13 mouse cellular contexts compared by ENCODE assay signal in the genomic region with DNA sequence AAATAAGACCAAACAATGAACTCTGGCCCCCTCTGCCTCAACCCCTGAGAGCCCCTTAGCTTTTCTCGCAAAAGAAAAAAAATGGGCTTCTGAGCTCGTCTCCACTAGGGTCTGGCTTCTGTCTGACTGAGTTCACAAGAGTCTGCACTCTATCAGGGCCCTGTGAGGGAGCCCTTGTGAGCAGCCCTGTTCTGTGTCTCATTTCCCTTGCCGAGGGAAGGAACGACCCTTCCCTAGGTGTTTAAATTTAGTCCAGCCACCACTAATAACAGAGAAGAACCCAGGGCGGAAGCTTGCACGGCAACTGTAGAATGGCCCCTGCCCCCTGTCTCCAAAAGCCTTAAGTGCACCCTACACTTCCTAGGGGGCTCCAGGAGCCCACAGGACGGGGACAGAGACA.
DNase-seq lines count a peak whose midpoint lies in the region; ATAC-seq and TF ChIP-seq lines count a peak whose summit lies in the region.
"Had no signal": no experiment of that assay in that cellular context is flagged by ENCODE, and none has a peak within 500 bp of the region (broad histone marks: within the 10 kb centered on the region; RNA-seq: fewer than 3 reads in every experiment).

No protein-coding gene starts in this region.

- H3K9me3 ChIP-seq in hindbrain, embryonic 10.5 days: no peaks in the 10 kb centered on the region
- no peaks in the 10 kb centered on the region for H3K9me3 ChIP-seq in hindbrain, postnatal 0 days (ENCODE audit: low read length)
- H3K9me3 ChIP-seq in embryonic facial prominence, embryonic 11.5 days (replicated peaks; ENCODE audit: control insufficient read depth, low read length): no peaks in the 10 kb centered on the region
- no peaks in the 10 kb centered on the region for H3K9me3 ChIP-seq in liver, embryonic 14.5 days (ENCODE audit: control insufficient read depth, low read length)
- H3K9me3 ChIP-seq: neural tube, embryonic 12.5 days had no signal

- TF ChIP-seq CTCF in hindbrain, postnatal 0 days (IDR thresholded peaks at IDR 0.05; ENCODE audit: low read depth): no peak
- no peak for TF ChIP-seq CTCF in liver, embryonic 14.5 days (IDR thresholded peaks at IDR 0.05; ENCODE audit: low read depth)

- H3K4me1 ChIP-seq in hindbrain, embryonic 10.5 days (replicated peaks): peaks cover 87% of the 10 kb centered on the region
- peaks cover 24% of the 10 kb centered on the region for H3K4me1 ChIP-seq in hindbrain, postnatal 0 days (ENCODE audit: insufficient read depth, low read length)
- H3K4me1 ChIP-seq in embryonic facial prominence, embryonic 11.5 days (ENCODE audit: control insufficient read depth, insufficient read depth, low read length): no peaks in the 10 kb centered on the region; the same call in none of the 2 replicates
- peaks cover 21 to 27% of the 10 kb centered on the region in 2 experiments for H3K4me1 ChIP-seq in liver, embryonic 14.5 days (replicated peaks; ENCODE audit: control insufficient read depth in 2 of 2, insufficient read depth in 2 of 2, low read length in 1 of 2)

- no peak overlapping the region for H3K4me2 ChIP-seq in hindbrain, postnatal 0 days (ENCODE audit: low read depth, low read length)
- no peak overlapping the region for H3K4me2 ChIP-seq in embryonic facial prominence, embryonic 11.5 days (ENCODE audit: low read depth, low read length)
- H3K4me2 ChIP-seq in liver, embryonic 14.5 days (ENCODE audit: low read depth): peak overlapping the region; percentile 45; the same call in 1 of the 2 replicates
- H3K4me2 ChIP-seq: neural tube, embryonic 12.5 days had no signal

- no peak overlapping the region for H3K4me3 ChIP-seq in hindbrain, embryonic 10.5 days
- H3K4me3 ChIP-seq in hindbrain, postnatal 0 days (ENCODE audit: low read length): no peak overlapping the region
- no peak overlapping the region for H3K4me3 ChIP-seq in embryonic facial prominence, embryonic 11.5 days (ENCODE audit: low read depth, low read length)
- H3K4me3 ChIP-seq in liver, embryonic 14.5 days (ENCODE audit: insufficient read depth in 1 of 2, low read depth in 2 of 2, low read length in 2 of 2): no peak overlapping the region
- H3K4me3 ChIP-seq: neural tube, embryonic 12.5 days had no signal

- no peak for ATAC-seq in hindbrain, postnatal 0 days
- no peak for ATAC-seq in embryonic facial prominence, embryonic 11.5 days (replicated peaks; ENCODE audit: insufficient number of reproducible peaks, low FRiP score, low TSS enrichment, low read depth)
- ATAC-seq in liver, embryonic 14.5 days (ENCODE audit: insufficient read depth): no peak

- no peaks in the 10 kb centered on the region for H3K27me3 ChIP-seq in hindbrain, embryonic 10.5 days (ENCODE audit: insufficient read depth, poor library complexity, severe bottlenecking)
- no peaks in the 10 kb centered on the region for H3K27me3 ChIP-seq in hindbrain, postnatal 0 days (ENCODE audit: insufficient read depth, low read length)
- no peaks in the 10 kb centered on the region for H3K27me3 ChIP-seq in embryonic facial prominence, embryonic 11.5 days (ENCODE audit: control insufficient read depth, insufficient read depth, low read length)
- no peaks in the 10 kb centered on the region for H3K27me3 ChIP-seq in liver, embryonic 14.5 days (ENCODE audit: control insufficient read depth, insufficient read depth, low read length)
- H3K27me3 ChIP-seq: neural tube, embryonic 12.5 days had no signal

- WGBS in hindbrain, embryonic 10.5 days: 64% methylated on average over 7 of the region's 7 CpGs
- WGBS in hindbrain, postnatal 0 days: 70% methylated on average over 7 of the region's 7 CpGs
- 44% methylated on average over 7 of the region's 7 CpGs for WGBS in embryonic facial prominence, embryonic 11.5 days
- WGBS in liver, embryonic 14.5 days (ENCODE audit: insufficient replicate concordance): 54% methylated on average over 7 of the region's 7 CpGs

- peaks cover 41% of the 10 kb centered on the region for H3K36me3 ChIP-seq in hindbrain, embryonic 10.5 days
- H3K36me3 ChIP-seq in hindbrain, postnatal 0 days (ENCODE audit: insufficient read depth, low read length): no peaks in the 10 kb centered on the region
- H3K36me3 ChIP-seq in embryonic facial prominence, embryonic 11.5 days (replicated peaks; ENCODE audit: control insufficient read depth, insufficient read depth, low read depth, low read length): no peaks in the 10 kb centered on the region
- no peaks in the 10 kb centered on the region for H3K36me3 ChIP-seq in liver, embryonic 14.5 days (replicated peaks; ENCODE audit: control insufficient read depth, insufficient read depth, low read depth)

- peak overlapping the region; percentile 83 for H3K27ac ChIP-seq in hindbrain, embryonic 10.5 days
- H3K27ac ChIP-seq in hindbrain, postnatal 0 days: no peak overlapping the region
- H3K27ac ChIP-seq in embryonic facial prominence, embryonic 11.5 days (replicated peaks; ENCODE audit: low read depth, low read length): 0 out of 2 replicates have a peak overlapping the region, but pooled peaks have one; percentile 6
- H3K27ac ChIP-seq in liver, embryonic 14.5 days: peak overlapping the region; percentile 70
- H3K27ac ChIP-seq: macrophage; neural tube, embryonic 12.5 days had no signal

- H3K9ac ChIP-seq in hindbrain, postnatal 0 days (replicated peaks; ENCODE audit: low read length): no peak overlapping the region
- no peak overlapping the region for H3K9ac ChIP-seq in embryonic facial prominence, embryonic 11.5 days (replicated peaks; ENCODE audit: low read length)
- H3K9ac ChIP-seq in liver, embryonic 14.5 days (replicated peaks): no peak overlapping the region
- H3K9ac ChIP-seq: neural tube, embryonic 12.5 days had no signal

- DNase-seq in embryo, embryonic 10.5 days (ENCODE audit: low spot score): peak; percentile 45
- no peak for DNase-seq in embryo, embryonic 9.5 days (ENCODE audit: extremely low spot score)
- DNase-seq in hindbrain, embryonic 10.5 days (ENCODE audit: low spot score): no peak
- DNase-seq in hindbrain, postnatal 0 days (ENCODE audit: low spot score): no peak
- DNase-seq in embryonic facial prominence, embryonic 11.5 days (ENCODE audit: low spot score): peak; percentile 56
- no peak for DNase-seq in liver, embryonic 14.5 days (ENCODE audit: low read depth in 3 of 3, low spot score in 3 of 3)
- DNase-seq in urinary bladder, postnatal 10 days (ENCODE audit: low spot score): no peak
- no peak for DNase-seq in spleen, postnatal 36 days (ENCODE audit: low spot score in 2 of 2)
- DNase-seq: cerebellum, adult 8-10 months; gastrocnemius, postnatal 14 days; kidney, adult 18-20 months had no signal

- no peak for TF ChIP-seq EP300 in liver, embryonic 14.5 days (IDR thresholded peaks at IDR 0.05; ENCODE audit: low read depth)

Comparison
In these comparisons a context has a peak if more than half of its experiments do, and no peak if none do; other contexts are left out.
1. DNase-seq: peak in embryo, embryonic 10.5 days (single experiment) and embryonic facial prominence, embryonic 11.5 days (single experiment); none in embryo, embryonic 9.5 days (single experiment), hindbrain, embryonic 10.5 days (single experiment), hindbrain, postnatal 0 days (single experiment), liver, embryonic 14.5 days (0 of 3), urinary bladder, postnatal 10 days (single experiment) and spleen, postnatal 36 days (0 of 2).